Mouse (Mus musculus) myocyte (in vitro differentiated cells): ENCODE results near the gene Zfhx3. TPM values are rescaled to one million over a fixed set of nuclear protein-coding genes. Genes with fewer than 3 reads are reported as not detected.

Experiments
- H3K27me3 ChIP-seq: one replicate; pipeline ENCODE4 v1.6.1; 2011; ENCODE audit not compliant: control insufficient read depth, insufficient read depth, insufficient read length
- H3K36me3 ChIP-seq: one replicate; pipeline ENCODE4 v1.6.1; 2011; ENCODE audit not compliant: control insufficient read depth, insufficient read depth
- H3K4me2 ChIP-seq: one replicate; pipeline ENCODE4 v1.6.1; 2011; ENCODE audit warnings: low read depth, control low read depth
- H3K4me3 ChIP-seq: one replicate; pipeline ENCODE4 v1.5.1; 2011; ENCODE audit warnings: mild to moderate bottlenecking, control low read depth, moderate library complexity
- H3K79me2 ChIP-seq: one replicate; pipeline ENCODE4 v1.6.1; 2011; ENCODE audit not compliant: control insufficient read depth, insufficient read depth
- H3ac ChIP-seq: one replicate; pipeline ENCODE4 v1.6.1; 2011; ENCODE audit not compliant: control insufficient read depth, insufficient read length
- CEBPB ChIP-seq: IDR thresholded peaks from 2 replicates; pipeline ENCODE4 v1.6.1; 2011; ENCODE audit warnings: mild to moderate bottlenecking, moderate library complexity; ENCODE audit not compliant: poor library complexity, insufficient read depth, severe bottlenecking
- E2F4 ChIP-seq: IDR thresholded peaks from one replicate; pipeline ENCODE4 v1.6.1; 2011; ENCODE audit warnings: mild to moderate bottlenecking, control low read depth, moderate library complexity; ENCODE audit not compliant: insufficient read depth
- MAX ChIP-seq: IDR thresholded peaks from one replicate; pipeline ENCODE4 v1.6.1; 2011; ENCODE audit warnings: low read depth, mild to moderate bottlenecking, control low read depth
- MYOD1 ChIP-seq, 3 experiments: IDR thresholded peaks; one replicate each; pipeline ENCODE4 v1.6.1; 2011; ENCODE audit warnings: control low read depth in 2 of 3, low read depth in 2 of 3, mild to moderate bottlenecking in 2 of 3, moderate library complexity in 1 of 3; ENCODE audit not compliant: insufficient read length in 2 of 3, control insufficient read depth in 1 of 3
- MYOG ChIP-seq, 3 experiments: IDR thresholded peaks; one replicate each; pipeline ENCODE4 v1.6.1; 2011; ENCODE audit warnings: control low read depth in 2 of 3, low read depth in 2 of 3, mild to moderate bottlenecking in 2 of 3; ENCODE audit not compliant: insufficient read length in 2 of 3, control insufficient read depth in 1 of 3, insufficient read depth in 1 of 3
- POLR2A ChIP-seq: IDR thresholded peaks from one replicate; pipeline ENCODE4 v1.6.1; 2011; ENCODE audit warnings: low read depth, mild to moderate bottlenecking, control low read depth, moderate library complexity; ENCODE audit not compliant: insufficient read length
- POLR2AphosphoS2 ChIP-seq: IDR thresholded peaks from one replicate; pipeline ENCODE4 v1.6.1; 2011; ENCODE audit warnings: low read depth, control low read depth; ENCODE audit not compliant: insufficient read length
- REST ChIP-seq: IDR thresholded peaks from one replicate; pipeline ENCODE4 v1.6.1; 2011; ENCODE audit warnings: mild to moderate bottlenecking, control low read depth, moderate library complexity; ENCODE audit not compliant: insufficient read depth, insufficient read length
- SRF ChIP-seq: IDR thresholded peaks from one replicate; pipeline ENCODE4 v1.6.1; 2011; ENCODE audit warnings: low read depth; ENCODE audit not compliant: control insufficient read depth, insufficient read length
- TCF12 ChIP-seq: IDR thresholded peaks from one replicate; pipeline ENCODE4 v1.6.1; 2011; ENCODE audit warnings: mild to moderate bottlenecking, control low read depth; ENCODE audit not compliant: poor library complexity, insufficient read depth, severe bottlenecking
- TCF3 ChIP-seq: IDR thresholded peaks from one replicate; pipeline ENCODE4 v1.6.1; 2011; ENCODE audit warnings: low read depth, control low read depth; ENCODE audit not compliant: insufficient read length
- USF1 ChIP-seq: IDR thresholded peaks from one replicate; pipeline ENCODE4 v1.6.1; 2011; ENCODE audit warnings: low read depth, mild to moderate bottlenecking, control low read depth, moderate library complexity
- polyA plus RNA-seq: library from polyadenylated mRNA; unstranded; fragments of >200 nt; fragmentation: generic; extraction: Trizol; gene quantifications from one replicate; pipeline ENCODE4 v1.2.1, GENCODE M21; 2012; ENCODE audit warnings: missing spikeins

The Zfhx3 gene
- polyA plus RNA-seq, 1 experiment = 3.0 TPM

GRCm38 (mm10) chr8:108701381-108702175 is 759.1 kb downstream of the Zfhx3 start:
- Histone ChIP-seq H3K4me3 (no peak overlapping the region), H3K36me3 (no peaks in the 10 kb centered on the region), H3K4me2 (no peak overlapping the region), H3ac (no peak overlapping the region), H3K27me3 (no peaks in the 10 kb centered on the region), H3K79me2 (peaks cover 19% of the 10 kb centered on the region)
- TF ChIP-seq E2F4 = no peak
- TF ChIP-seq POLR2A = no peak
- TF ChIP-seq MAX = no peak
- TF ChIP-seq POLR2AphosphoS2 = no peak
- TF ChIP-seq TCF12 = no peak
- no peak for TF ChIP-seq REST
- TF ChIP-seq SRF = no peak
- TF ChIP-seq MYOD1 (IDR thresholded peaks at IDR 0.05; ENCODE audit: control insufficient read depth in 1 of 3, insufficient read length in 2 of 3, low read depth in 2 of 3) = no peak
- TF ChIP-seq USF1 = no peak
- TF ChIP-seq MYOG (IDR thresholded peaks at IDR 0.05; ENCODE audit: control insufficient read depth in 1 of 3, insufficient read depth in 1 of 3, insufficient read length in 2 of 3, low read depth in 2 of 3) = no peak
- no peak for TF ChIP-seq CEBPB
- TF ChIP-seq TCF3 = no peak

GRCm38 (mm10) chr8:108702201-108702600 is 759.8 kb downstream of the Zfhx3 start:
- H3K4me3 ChIP-seq = peak overlapping the region; percentile 39
- no peak overlapping the region for H3K4me2 ChIP-seq

GRCm38 (mm10) chr8:108705751-108706150 is 763.3 kb downstream of the Zfhx3 start:
- peak overlapping the region; percentile 76 for H3K4me2 ChIP-seq
- TF ChIP-seq CEBPB = no peak
- TF ChIP-seq TCF3 = no peak
- TF ChIP-seq TCF12 = no peak
- TF ChIP-seq MYOD1 (IDR thresholded peaks at IDR 0.05; ENCODE audit: control insufficient read depth in 1 of 3, insufficient read length in 2 of 3, low read depth in 2 of 3) = no peak
- TF ChIP-seq E2F4 = no peak
- no peak for TF ChIP-seq REST
- TF ChIP-seq POLR2A = no peak
- no peak for TF ChIP-seq MAX
- TF ChIP-seq MYOG (IDR thresholded peaks at IDR 0.05; ENCODE audit: control insufficient read depth in 1 of 3, insufficient read depth in 1 of 3, insufficient read length in 2 of 3, low read depth in 2 of 3) = no peak
- no peak for TF ChIP-seq POLR2AphosphoS2
- no peak for TF ChIP-seq SRF
- no peak for TF ChIP-seq USF1

More at GRCm38 (mm10) chr8:108702201-108702600, 759.8 kb downstream of the Zfhx3 start:
- no peaks in the 10 kb centered on the region for H3K27me3 ChIP-seq
- TF ChIP-seq E2F4 (no peak), REST (no peak), USF1 (no peak), TCF3 (no peak), POLR2AphosphoS2 (no peak), SRF (no peak), TCF12 (no peak), MAX (no peak)
- H3ac ChIP-seq = no peak overlapping the region
- peaks cover 23% of the 10 kb centered on the region for H3K79me2 ChIP-seq
- H3K36me3 ChIP-seq = no peaks in the 10 kb centered on the region

GRCm38 (mm10) chr8:108706491-108706847 is 764.0 kb downstream of the Zfhx3 start:
- peak overlapping the region; percentile 76 for H3K4me2 ChIP-seq

More at GRCm38 (mm10) chr8:108705751-108706150, 763.3 kb downstream of the Zfhx3 start:
- H3K79me2 ChIP-seq = peaks cover 53% of the 10 kb centered on the region
- peak overlapping the region; percentile 39 for H3K4me3 ChIP-seq
- H3K36me3 ChIP-seq = no peaks in the 10 kb centered on the region
- no peak overlapping the region for H3ac ChIP-seq
- no peaks in the 10 kb centered on the region for H3K27me3 ChIP-seq

GRCm38 (mm10) chr8:108706848-108707541 is 764.6 kb downstream of the Zfhx3 start:
- H3K79me2 ChIP-seq = peaks cover 61% of the 10 kb centered on the region
- no peaks in the 10 kb centered on the region for H3K36me3 ChIP-seq
- H3K27me3 ChIP-seq = no peaks in the 10 kb centered on the region
- peak overlapping the region; percentile 76 for H3K4me2 ChIP-seq
- no peak overlapping the region for H3K4me3 ChIP-seq
- TF ChIP-seq POLR2A (no peak), TCF12 (no peak), MYOG (IDR thresholded peaks at IDR 0.05; ENCODE audit: control insufficient read depth in 1 of 3, insufficient read depth in 1 of 3, insufficient read length in 2 of 3, low read depth in 2 of 3) (peak in 1 of 3 experiments; percentile 17), TCF3 (no peak), POLR2AphosphoS2 (no peak), USF1 (no peak)
- H3ac ChIP-seq = no peak overlapping the region

More at GRCm38 (mm10) chr8:108706491-108706847, 764.0 kb downstream of the Zfhx3 start:
- no peak overlapping the region for H3K4me3 ChIP-seq
- H3K36me3 ChIP-seq = no peaks in the 10 kb centered on the region
- no peaks in the 10 kb centered on the region for H3K27me3 ChIP-seq
- H3ac ChIP-seq = no peak overlapping the region
- TF ChIP-seq MAX (no peak), CEBPB (peak; percentile 79)
- peaks cover 56% of the 10 kb centered on the region for H3K79me2 ChIP-seq
